Mouse (Mus musculus) common myeloid progenitor, adult 5-6 weeks (primary cell): Measurements from ENCODE around the gene Atp5e. TPM values are rescaled to one million over a fixed set of nuclear protein-coding genes. Genes with fewer than 3 reads are reported as not detected.

Source experiments
- ATAC-seq: replicated peaks from 2 replicates; pipeline ENCODE4 v1.8.0; 2016; ENCODE audit warnings: low read depth, mild to moderate bottlenecking, moderate TSS enrichment, inconsistent platforms; ENCODE audit not compliant: poor library complexity, severe bottlenecking
- total RNA-seq: library from RNA; stranded (forward); fragments of 200-1000, 187-1606 nt; gene quantifications from 2 replicates; pipeline ENCODE4 v1.2.3, GENCODE M21; 2017

Atp5e gene
- total RNA-seq, 1 experiment from 2014 or later, result 252 TPM

GRCm38 (mm10) chr2:174450353-174450752, 13.6 kb downstream of the Atp5e start, which contains the start of gene Tubb1:
TSS of gene Tubb1 (plus strand) at chr2:174450695.
- peak; percentile 50 for ATAC-seq

DNA sequence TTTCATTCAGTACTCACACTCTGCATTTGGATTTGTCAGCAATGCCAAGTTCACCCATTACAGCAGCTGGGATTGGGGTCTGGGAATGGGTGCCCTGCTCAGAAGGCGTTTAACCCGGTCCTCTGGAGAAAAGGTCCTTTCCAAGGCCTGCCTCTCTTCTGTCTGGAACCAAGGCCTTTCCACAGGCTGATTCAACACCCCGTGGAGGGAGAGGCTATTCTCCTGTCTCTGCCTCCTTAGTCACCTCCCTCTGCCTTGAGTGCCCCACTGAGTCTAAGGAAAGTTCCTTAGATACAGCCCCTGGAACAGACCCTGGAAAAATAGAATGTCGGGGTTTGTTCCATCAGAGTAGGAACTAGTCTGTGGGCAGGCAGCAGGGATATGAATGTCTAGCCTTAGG, 15.5 kb downstream of the Atp5e start:
- no peak for ATAC-seq

DNA sequence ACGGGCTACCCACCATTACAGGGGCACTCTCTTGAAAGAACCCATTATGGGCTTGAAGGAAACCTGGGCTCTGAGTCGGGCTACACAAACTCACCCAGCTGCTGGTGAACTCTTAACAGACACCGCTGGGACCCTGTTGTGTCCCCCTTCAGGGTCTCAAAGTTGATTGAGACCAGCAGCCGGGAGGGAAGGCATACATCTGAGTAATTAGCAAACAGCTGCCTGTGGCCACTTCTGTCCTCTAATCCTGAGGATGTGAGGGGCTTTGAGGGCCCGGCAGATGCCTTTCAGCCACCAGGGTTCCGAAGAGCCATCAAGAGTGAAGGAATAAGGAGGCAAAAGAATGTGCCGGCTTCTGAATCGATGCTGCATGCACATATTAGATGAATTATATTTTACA, 17.0 kb downstream of the Atp5e start:
- ATAC-seq, result no peak

DNA sequence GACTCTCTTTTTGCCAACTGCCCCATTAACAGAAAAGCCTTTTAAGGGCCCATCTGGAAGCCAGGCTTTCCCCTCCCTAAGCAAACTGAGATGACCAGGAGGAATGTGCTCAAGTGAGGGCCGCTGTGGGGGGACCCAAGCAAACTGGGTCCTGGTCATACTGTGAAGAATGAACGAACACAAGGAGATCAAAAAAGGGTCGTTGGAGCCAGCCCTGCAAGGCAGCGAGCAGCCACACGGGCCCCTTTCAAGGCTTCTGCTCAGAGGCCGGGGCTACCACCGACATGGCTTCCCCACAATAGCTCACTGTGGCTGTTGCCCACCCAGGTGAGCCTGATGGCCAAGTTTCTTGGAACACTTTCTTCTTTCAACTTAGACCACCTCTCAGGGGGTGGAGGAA, 17.4 kb downstream of the Atp5e start:
- ATAC-seq, result no peak

DNA sequence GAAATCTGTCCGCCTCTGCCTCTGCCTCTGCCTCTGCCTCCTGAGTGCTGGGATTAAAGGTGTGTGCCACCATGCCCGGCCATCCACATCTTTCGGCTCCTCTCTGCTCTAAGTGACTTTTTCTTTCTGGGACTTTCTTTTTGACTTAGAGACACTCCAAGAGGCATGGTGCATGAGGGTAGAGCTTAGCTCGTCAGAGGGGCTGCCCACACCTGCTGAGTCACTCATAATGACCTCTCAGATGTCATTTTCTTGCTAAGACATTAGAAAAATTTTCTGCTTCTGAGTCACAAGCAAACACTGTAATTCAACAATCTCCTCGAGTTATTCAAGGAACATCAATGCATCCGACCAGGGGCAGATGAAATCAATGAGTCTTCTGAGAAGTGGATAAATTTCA, 18.9 kb downstream of the Atp5e start:
- no peak for ATAC-seq

GRCm38 (mm10) chr2:174444359-174444758, 19.5 kb downstream of the Atp5e start:
- no peak for ATAC-seq

- ATAC-seq, result no peak
Measured at GRCm38 (mm10) chr2:174443046-174443445, 20.9 kb downstream of the Atp5e start.

DNA sequence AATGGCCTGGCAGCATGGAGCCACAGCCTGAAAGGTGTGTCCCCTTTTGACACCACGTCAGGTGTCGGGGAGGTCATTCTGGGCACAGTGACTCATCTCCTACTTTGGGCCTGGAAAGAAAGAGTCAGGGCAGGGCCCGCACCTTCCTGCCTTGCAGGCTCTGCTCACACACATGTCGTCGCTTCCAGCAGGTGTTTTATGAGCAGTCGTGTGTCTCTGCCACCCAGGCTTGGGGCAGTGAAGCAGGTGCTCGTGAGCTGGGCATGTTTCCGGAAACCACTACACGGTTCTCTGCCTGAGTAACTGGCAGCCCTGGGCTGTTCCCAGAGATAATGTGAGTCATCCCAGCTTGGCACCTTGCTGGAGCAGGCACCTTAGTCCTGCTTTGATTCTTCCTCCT, 21.4 kb downstream of the Atp5e start:
- ATAC-seq, result no peak

- no peak for ATAC-seq
Measured at GRCm38 (mm10) chr2:174441898-174442297, 22.0 kb downstream of the Atp5e start.

- no peak for ATAC-seq
Measured at GRCm38 (mm10) chr2:174439961-174440360, 23.9 kb downstream of the Atp5e start.

DNA sequence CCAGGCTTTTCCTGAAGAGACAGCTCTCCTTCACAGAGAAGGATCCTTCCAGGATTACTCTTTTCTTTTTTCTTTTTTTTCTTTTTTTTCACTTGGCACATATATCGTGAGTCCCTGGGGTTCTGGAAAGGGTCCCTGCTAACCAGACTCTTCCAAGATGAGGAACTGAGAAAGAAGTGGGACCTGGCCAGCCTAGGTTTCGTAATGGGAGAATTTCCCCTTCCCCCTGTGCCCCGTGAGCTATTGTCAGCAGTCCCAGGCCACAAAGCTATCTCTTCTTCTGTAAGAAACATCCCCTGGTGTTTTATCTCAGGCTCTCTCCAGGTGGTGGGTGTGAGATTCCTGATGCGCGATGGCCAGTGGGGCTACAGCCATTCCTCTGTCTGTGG, 24.5 kb downstream of the Atp5e start:
- peak; percentile 50 for ATAC-seq

DNA sequence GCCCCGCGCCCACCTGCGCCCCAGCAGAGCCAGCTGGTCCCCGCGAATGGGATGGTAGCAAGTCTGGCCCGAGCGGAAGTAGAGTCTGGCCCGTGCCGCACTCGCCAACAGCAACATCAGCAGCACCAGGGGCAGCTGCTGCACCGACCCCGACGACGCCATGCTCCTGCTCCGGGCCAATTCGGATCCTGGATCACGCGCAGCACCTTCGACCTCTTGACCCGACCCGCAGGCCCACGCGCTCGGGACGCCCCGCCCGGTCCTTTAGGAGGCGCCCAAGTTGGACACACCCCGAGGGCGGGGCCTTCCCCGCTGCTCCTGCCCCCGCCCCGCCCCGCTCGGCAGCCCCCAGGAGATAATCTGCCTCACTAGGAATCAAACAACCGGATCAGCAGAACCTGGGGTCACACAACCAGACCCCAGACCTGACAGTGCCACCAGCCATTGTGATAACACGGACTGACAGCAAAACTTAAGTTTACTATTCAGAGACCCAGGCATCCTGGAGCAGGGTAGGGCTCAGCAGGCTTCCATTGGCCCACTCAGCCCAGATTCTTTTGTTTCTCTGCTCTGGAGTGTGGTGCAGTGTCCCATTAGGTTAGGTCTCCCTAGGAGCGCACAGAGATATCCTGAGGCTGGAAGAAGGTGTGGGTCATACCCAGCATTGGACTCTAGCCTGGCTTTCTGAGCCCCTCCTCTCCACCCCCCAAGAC, 25.0 kb downstream of the Atp5e start, which contains the start of gene Ctsz:
Gene Ctsz, minus strand, starts transcription at position 303 of the 713 bp plus-strand sequence.
- peak; percentile 43 for ATAC-seq

DNA sequence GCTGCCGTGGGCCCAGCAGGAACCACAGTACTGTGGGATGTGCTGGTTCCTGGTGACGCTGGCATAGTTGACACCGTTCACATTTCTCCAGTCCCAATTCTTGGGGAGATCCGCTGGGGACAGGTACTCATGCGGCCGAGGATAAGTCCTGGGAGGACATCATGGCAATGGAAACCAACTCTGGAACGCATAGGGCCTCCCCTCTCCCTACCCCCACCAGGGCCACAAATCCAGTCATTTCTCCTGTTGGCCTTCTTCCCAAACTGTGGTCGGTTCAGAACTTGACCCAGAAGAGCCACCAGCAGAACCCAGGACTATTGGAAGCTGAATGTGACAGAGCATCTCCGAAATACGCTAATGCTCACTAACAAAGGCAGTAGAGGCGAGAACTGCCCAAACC, 25.7 kb downstream of the Atp5e start:
- no peak for ATAC-seq

GRCm38 (mm10) chr2:174437697-174437982, 26.3 kb downstream of the Atp5e start:
- peak; percentile 51 for ATAC-seq

- ATAC-seq, result no peak
Measured at GRCm38 (mm10) chr2:174436916-174437696, 26.8 kb downstream of the Atp5e start.

DNA sequence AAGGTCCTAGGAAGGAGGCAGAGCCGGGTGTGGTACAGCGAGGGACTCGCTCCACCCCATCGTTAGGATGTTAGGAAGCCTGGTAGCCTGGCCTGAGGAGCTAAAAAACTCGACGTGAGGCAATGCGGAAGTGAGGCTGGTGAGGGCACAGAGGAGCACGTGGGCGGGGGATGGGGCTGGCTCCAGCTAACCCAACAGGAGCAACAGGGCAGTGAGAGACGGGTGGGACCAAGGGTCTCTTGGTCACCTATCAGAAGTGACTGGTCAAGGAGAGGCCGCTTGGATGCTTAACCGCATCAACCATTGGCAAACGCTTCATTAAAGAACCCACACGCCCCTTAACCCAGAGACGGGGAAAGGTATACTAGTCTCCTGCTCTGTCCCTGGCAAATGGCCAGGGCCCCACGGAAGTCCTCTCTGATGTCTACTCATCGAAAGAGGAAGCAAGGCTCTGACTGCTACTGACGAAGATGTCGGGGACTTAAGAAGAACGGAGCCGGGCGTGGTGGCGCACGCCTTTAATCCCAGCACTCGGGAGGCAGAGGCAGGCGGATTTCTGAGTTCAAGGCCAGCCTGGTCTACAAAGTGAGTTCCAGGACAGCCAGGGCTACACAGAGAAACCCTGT, 27.7 kb downstream of the Atp5e start:
- ATAC-seq, result 0 out of 2 replicates have a peak, but pooled peaks have one; percentile 12

DNA sequence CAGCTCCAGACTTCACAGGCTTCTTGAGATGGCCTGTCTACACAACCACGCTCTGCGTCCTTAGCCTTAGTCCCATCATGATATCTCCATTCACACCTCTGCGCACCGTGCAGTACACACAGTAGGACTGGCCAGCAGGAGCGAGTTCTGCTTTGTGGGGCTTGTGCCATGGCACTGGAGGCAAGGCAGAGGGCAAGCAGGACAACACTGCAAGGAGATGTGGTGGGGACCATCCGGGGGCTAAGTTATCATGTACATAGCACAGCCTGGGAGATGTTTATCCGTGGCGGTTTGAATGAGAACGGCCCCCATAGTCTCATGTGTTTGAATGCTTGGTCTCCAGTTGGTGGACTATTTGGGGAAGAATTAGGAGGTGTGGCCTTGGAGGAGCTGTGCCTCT, 29.0 kb downstream of the Atp5e start:
- ATAC-seq, result no peak

GRCm38 (mm10) chr2:174428996-174429591, 34.8 kb downstream of the Atp5e start:
- ATAC-seq, result no peak

- ATAC-seq, result no peak
Measured at GRCm38 (mm10) chr2:174428076-174428835, 35.6 kb downstream of the Atp5e start.

- ATAC-seq, result no peak
Measured at GRCm38 (mm10) chr2:174426856-174427255, 37.0 kb downstream of the Atp5e start.
